Mouse (Mus musculus) ES-Bruce4 (cell line): ENCODE results near the gene Cbfa2t3. TPM values are rescaled to one million over a fixed set of nuclear protein-coding genes. Genes with fewer than 3 reads are reported as not detected.

Source experiments
- H3K27ac ChIP-seq: 2 replicates; pipeline ENCODE4 v1.5.1; 2012; ENCODE audit warnings: low read length, inconsistent platforms; ENCODE audit not compliant: insufficient read depth
- H3K27me3 ChIP-seq: 2 replicates; pipeline ENCODE4 v1.6.1; 2012; ENCODE audit warnings: mild to moderate bottlenecking, low read length, inconsistent platforms; ENCODE audit not compliant: control insufficient read depth, poor library complexity, insufficient read depth, severe bottlenecking
- H3K36me3 ChIP-seq: 2 replicates; pipeline ENCODE4 v1.6.1; 2012; ENCODE audit warnings: inconsistent platforms, mild to moderate bottlenecking, low read length, moderate library complexity; ENCODE audit not compliant: control insufficient read depth, poor library complexity, insufficient read depth, severe bottlenecking
- H3K4me1 ChIP-seq: one replicate; pipeline ENCODE4 v1.8.1; 2011; ENCODE audit warnings: low read length; ENCODE audit not compliant: control insufficient read depth, insufficient read depth
- H3K4me3 ChIP-seq: 2 replicates; pipeline ENCODE4 v1.5.1; 2011; ENCODE audit warnings: low read depth, mild to moderate bottlenecking, low read length
- H3K9ac ChIP-seq: 2 replicates; pipeline ENCODE4 v1.6.1; 2012; ENCODE audit warnings: low read depth, mild to moderate bottlenecking, inconsistent platforms; ENCODE audit not compliant: poor library complexity, severe bottlenecking
- H3K9me3 ChIP-seq: replicated peaks from 2 replicates; pipeline ENCODE4 v1.6.1; 2012; ENCODE audit warnings: mild to moderate bottlenecking, low read length, inconsistent platforms; ENCODE audit not compliant: control insufficient read depth, poor library complexity, insufficient read depth, severe bottlenecking
- CTCF ChIP-seq: IDR thresholded peaks from one replicate; pipeline ENCODE4 v1.8.1; 2011; ENCODE audit warnings: low read depth, low read length
- EP300 ChIP-seq: IDR thresholded peaks from 2 replicates; pipeline ENCODE4 v1.6.1; 2011; ENCODE audit warnings: low read depth, low read length; ENCODE audit not compliant: insufficient read depth
- POLR2A ChIP-seq: IDR thresholded peaks from one replicate; pipeline ENCODE4 v1.8.1; 2011; ENCODE audit warnings: low read length; ENCODE audit not compliant: insufficient read depth
- polyA plus RNA-seq: library from polyadenylated mRNA; stranded (reverse); fragments of >200 nt; gene quantifications from 2 replicates; pipeline ENCODE4 v1.2.4, GENCODE M21; 2011; ENCODE audit warnings: low read depth; ENCODE audit not compliant: missing spikeins, insufficient read depth, insufficient read length

Gene Cbfa2t3
- polyA plus RNA-seq, 1 experiment, result 0.42 TPM

DNA sequence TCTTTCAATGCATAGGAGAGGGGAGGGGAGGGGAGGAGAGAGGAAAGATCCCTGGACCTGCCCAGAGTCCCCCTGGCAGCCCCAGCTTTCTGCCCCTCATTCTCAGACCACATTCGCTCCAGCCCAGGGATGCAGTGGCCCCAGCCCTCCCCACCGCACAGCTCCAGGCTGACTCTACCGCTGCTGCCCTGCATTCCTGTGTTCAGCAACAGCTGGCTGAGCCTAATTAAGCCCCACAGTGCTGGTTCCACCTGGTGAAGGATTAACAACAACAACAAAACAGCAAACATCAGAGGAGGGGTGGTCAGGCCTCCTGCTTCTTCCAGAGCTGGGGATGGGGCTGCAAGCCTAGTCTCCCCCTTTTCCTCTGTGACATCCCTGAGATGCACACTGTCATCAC, 29.7 kb upstream of the Cbfa2t3 start:
- Histone ChIP-seq H3K36me3 (no peaks in the 10 kb centered on the region), H3K27me3 (no peaks in the 10 kb centered on the region), H3K27ac (no peak overlapping the region), H3K4me1 (no peaks in the 10 kb centered on the region), H3K9me3 (no peaks in the 10 kb centered on the region), H3K9ac (no peak overlapping the region), H3K4me3 (no peak overlapping the region)
- TF ChIP-seq EP300, result no peak
- TF ChIP-seq POLR2A, result no peak
- TF ChIP-seq CTCF, result no peak

DNA sequence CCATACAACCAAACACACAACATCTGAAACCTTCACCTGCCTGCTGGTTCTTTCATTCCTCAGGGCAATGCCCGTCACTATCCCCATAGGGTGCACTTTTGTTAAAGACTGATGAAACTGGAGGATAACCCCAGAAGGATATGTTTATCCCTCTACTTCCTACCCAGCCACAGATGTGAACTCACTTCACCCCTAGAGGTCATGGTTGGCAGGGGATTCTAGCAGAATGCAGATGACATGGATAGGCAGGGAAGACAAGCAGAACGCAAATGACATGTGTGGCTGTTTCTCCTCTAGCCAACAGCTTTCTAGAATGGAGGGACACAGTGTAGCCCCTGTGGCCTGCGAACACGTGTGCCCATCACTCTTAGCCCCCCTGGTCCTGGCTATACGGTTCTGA, 28.5 kb upstream of the Cbfa2t3 start:
- no peaks in the 10 kb centered on the region for H3K36me3 ChIP-seq
- no peaks in the 10 kb centered on the region for H3K27me3 ChIP-seq
- no peak overlapping the region for H3K9ac ChIP-seq
- no peaks in the 10 kb centered on the region for H3K4me1 ChIP-seq
- H3K4me3 ChIP-seq, result no peak overlapping the region
- H3K27ac ChIP-seq, result no peak overlapping the region
- no peaks in the 10 kb centered on the region for H3K9me3 ChIP-seq
- no peak for TF ChIP-seq POLR2A
- no peak for TF ChIP-seq EP300
- no peak for TF ChIP-seq CTCF

- H3K9me3 ChIP-seq, result no peaks in the 10 kb centered on the region
- no peak for TF ChIP-seq CTCF
- TF ChIP-seq EP300, result no peak
- no peak for TF ChIP-seq POLR2A
- H3K4me3 ChIP-seq, result no peak overlapping the region
- no peaks in the 10 kb centered on the region for H3K27me3 ChIP-seq
- no peaks in the 10 kb centered on the region for H3K4me1 ChIP-seq
- H3K27ac ChIP-seq, result no peak overlapping the region
- H3K36me3 ChIP-seq, result no peaks in the 10 kb centered on the region
- no peak overlapping the region for H3K9ac ChIP-seq
Observed at GRCm38 (mm10) chr8:122726789-122727188, 27.9 kb upstream of the Cbfa2t3 start.

DNA sequence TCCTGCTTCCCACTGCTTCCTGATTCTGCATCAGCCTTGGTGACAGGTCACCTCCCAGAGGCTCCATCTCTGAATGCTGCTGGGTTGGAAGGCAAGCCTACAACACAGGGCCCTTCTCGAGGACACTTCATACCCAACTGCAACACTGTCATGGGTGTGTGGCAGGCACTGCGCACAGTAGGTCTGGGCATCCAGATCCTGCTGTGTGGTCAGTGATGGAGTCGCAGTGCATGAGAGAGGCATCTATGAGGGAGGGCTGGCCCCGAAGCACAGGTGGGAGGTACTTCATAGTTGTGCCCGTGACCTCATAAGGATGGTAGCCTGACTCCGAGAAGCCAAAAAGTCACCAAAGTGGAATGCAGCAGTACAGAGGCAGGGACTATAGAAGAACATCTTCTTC, 26.3 kb upstream of the Cbfa2t3 start:
- no peaks in the 10 kb centered on the region for H3K9me3 ChIP-seq
- H3K36me3 ChIP-seq, result no peaks in the 10 kb centered on the region
- no peak overlapping the region for H3K27ac ChIP-seq
- H3K4me3 ChIP-seq, result no peak overlapping the region
- no peaks in the 10 kb centered on the region for H3K4me1 ChIP-seq
- H3K9ac ChIP-seq, result no peak overlapping the region
- no peak for TF ChIP-seq EP300
- no peaks in the 10 kb centered on the region for H3K27me3 ChIP-seq

- H3K4me1 ChIP-seq, result no peaks in the 10 kb centered on the region
- H3K4me3 ChIP-seq, result no peak overlapping the region
- no peaks in the 10 kb centered on the region for H3K27me3 ChIP-seq
- TF ChIP-seq EP300 (no peak), CTCF (no peak), POLR2A (no peak)
- H3K27ac ChIP-seq, result no peak overlapping the region
- no peaks in the 10 kb centered on the region for H3K36me3 ChIP-seq
- no peaks in the 10 kb centered on the region for H3K9me3 ChIP-seq
- no peak overlapping the region for H3K9ac ChIP-seq
Observed at GRCm38 (mm10) chr8:122720811-122721640, 22.1 kb upstream of the Cbfa2t3 start.

DNA sequence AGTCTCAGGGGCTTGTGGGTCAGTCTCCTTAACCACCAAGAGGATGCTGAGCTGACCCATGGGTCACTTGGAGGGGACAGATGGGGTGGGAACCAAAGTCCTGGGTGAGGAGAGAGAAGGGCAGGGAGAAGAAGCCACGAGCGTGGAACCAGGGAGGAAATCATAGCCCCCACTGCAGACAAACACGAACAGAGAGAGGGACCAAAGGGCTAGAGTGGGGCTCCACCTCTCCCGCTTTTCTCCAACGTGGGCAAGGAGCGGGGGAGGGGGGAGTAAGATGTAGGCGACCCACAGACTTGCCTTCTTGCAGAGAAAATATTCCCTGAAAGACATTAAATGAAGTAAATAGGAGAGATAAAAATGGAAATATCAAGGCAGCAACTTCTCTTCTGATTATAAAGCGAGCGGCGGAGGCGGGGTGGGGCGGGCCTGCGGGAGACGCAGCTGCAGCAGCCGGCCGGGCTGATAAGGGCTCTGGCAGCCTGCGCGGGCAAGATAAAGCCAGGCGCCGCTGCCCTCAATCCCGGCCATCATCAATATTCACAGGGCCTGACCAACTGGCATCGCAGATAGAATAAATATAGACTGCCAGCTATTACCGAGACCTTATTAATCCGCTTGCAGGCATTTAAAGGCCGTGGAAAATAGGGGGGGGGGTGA, 21.3 kb upstream of the Cbfa2t3 start:
- Histone ChIP-seq H3K27me3 (no peaks in the 10 kb centered on the region), H3K9ac (no peak overlapping the region), H3K4me1 (no peaks in the 10 kb centered on the region), H3K9me3 (no peaks in the 10 kb centered on the region), H3K4me3 (no peak overlapping the region), H3K27ac (no peak overlapping the region), H3K36me3 (no peaks in the 10 kb centered on the region)
- no peak for TF ChIP-seq CTCF
- TF ChIP-seq POLR2A, result no peak
- TF ChIP-seq EP300, result no peak
